Mouse (Mus musculus): Measurements from ENCODE around the gene Pwwp2b. TPM values are rescaled to one million over a fixed set of nuclear protein-coding genes. Genes with fewer than 3 reads are reported as not detected.

The Pwwp2b gene
- total RNA-seq (2021) = 10 to 100 TPM; 10.4 to 10.9 TPM
- long read RNA-seq, experiment 1, full-length matches to known transcripts = 21 of 25 reads
- long read RNA-seq, experiment 1, partial matches to known transcripts = 3 of 25 reads
- long read RNA-seq, experiment 1, other reads (novel, unspliced or antisense) = 1 of 25 reads
- long read RNA-seq, experiment 2, transcript Pwwp2b-202 (3 exons, 2,543 nt) = major isoform, 9 of 15 reads
- long read RNA-seq, experiment 2, partial matches to known transcripts = 1 of 15 reads
- long read RNA-seq, experiment 2, other reads (novel, unspliced or antisense) = 1 of 15 reads

- peak in 1 of 2 experiments; percentile 63 for DNase-seq (ENCODE audit: low spot score in 2 of 2)
Observed at GRCm38 (mm10) chr7:139247881-139248614, at the start of gene Pwwp2b. Gene Pwwp2b (plus strand): TSS chr7:139248482.

GRCm38 (mm10) chr7:139200108-139200507, 48.2 kb upstream of the Pwwp2b start:
- DNase-seq (ENCODE audit: low spot score in 2 of 2) = peak; percentile 72 to 80
- intact Hi-C loops (cut with DNase I) = no loop called here

More at GRCm38 (mm10) chr7:139247881-139248614, at the start of gene Pwwp2b:
- intact Hi-C loops (cut with DNase I) = no loop called here

- intact Hi-C loops (cut with DNase I) = no loop called here
- no peak for DNase-seq (ENCODE audit: low spot score in 2 of 2)
Observed at GRCm38 (mm10) chr7:139201209-139201608, 47.1 kb upstream of the Pwwp2b start.

- intact Hi-C loops (cut with DNase I) = loop anchor here (2.0 kb wide), 1 partner anchor 91 kb away; no protein-coding TSS in a partner anchor
- no peak for DNase-seq (ENCODE audit: low spot score in 2 of 2)
Observed at GRCm38 (mm10) chr7:139208023-139208772, 40.1 kb upstream of the Pwwp2b start.

- DNase-seq (ENCODE audit: low spot score in 2 of 2) = no peak
- intact Hi-C loops (cut with DNase I) = loop anchor here (2.0 kb wide), 1 partner anchor 90 kb away; no protein-coding TSS in a partner anchor
Observed at GRCm38 (mm10) chr7:139208773-139209095, 39.5 kb upstream of the Pwwp2b start.

- DNase-seq (ENCODE audit: low spot score in 2 of 2) = no peak
- intact Hi-C loops (cut with DNase I) = no loop called here
Observed at GRCm38 (mm10) chr7:139211761-139212160, 36.5 kb upstream of the Pwwp2b start.

GRCm38 (mm10) chr7:139212754-139213745, 35.2 kb upstream of the Pwwp2b start, which contains the start of the genes Lrrc27 and Stk32c:
Gene Lrrc27 (plus strand): TSS chr7:139212988.
Gene Stk32c (minus strand): TSS chr7:139213307.
- intact Hi-C loops (cut with DNase I) = no loop called here
- DNase-seq (ENCODE audit: low spot score in 2 of 2) = peak; percentile 98 to 99

- no peak for DNase-seq (ENCODE audit: low spot score in 2 of 2)
- intact Hi-C loops (cut with DNase I) = no loop called here
Observed at GRCm38 (mm10) chr7:139213751-139214150, 34.5 kb upstream of the Pwwp2b start.

- intact Hi-C loops (cut with DNase I) = no loop called here
- no peak for DNase-seq (ENCODE audit: low spot score in 2 of 2)
Observed at GRCm38 (mm10) chr7:139214160-139214559, 34.1 kb upstream of the Pwwp2b start.

- intact Hi-C loops (cut with DNase I) = no loop called here
Observed at GRCm38 (mm10) chr7:139214596-139215340, 33.5 kb upstream of the Pwwp2b start.

GRCm38 (mm10) chr7:139215516-139215915, 32.8 kb upstream of the Pwwp2b start:
- no peak for DNase-seq (ENCODE audit: low spot score in 2 of 2)
- intact Hi-C loops (cut with DNase I) = no loop called here

More at GRCm38 (mm10) chr7:139214596-139215340, 33.5 kb upstream of the Pwwp2b start:
- DNase-seq (ENCODE audit: low spot score in 2 of 2) = no peak

- intact Hi-C loops (cut with DNase I) = no loop called here
- no peak for DNase-seq (ENCODE audit: low spot score in 2 of 2)
Observed at GRCm38 (mm10) chr7:139215946-139216345, 32.3 kb upstream of the Pwwp2b start.

GRCm38 (mm10) chr7:139216464-139216863, 31.8 kb upstream of the Pwwp2b start:
- intact Hi-C loops (cut with DNase I) = no loop called here
- DNase-seq (ENCODE audit: low spot score in 2 of 2) = no peak

- no peak for DNase-seq (ENCODE audit: low spot score in 2 of 2)
Observed at GRCm38 (mm10) chr7:139217046-139217445, 31.2 kb upstream of the Pwwp2b start.

GRCm38 (mm10) chr7:139218641-139219415, 29.5 kb upstream of the Pwwp2b start:
- peak in 1 of 2 experiments; percentile 48 for DNase-seq (ENCODE audit: low spot score in 2 of 2)
- intact Hi-C loops (cut with DNase I) = no loop called here

More at GRCm38 (mm10) chr7:139217046-139217445, 31.2 kb upstream of the Pwwp2b start:
- intact Hi-C loops (cut with DNase I) = no loop called here

GRCm38 (mm10) chr7:139219486-139219885, 28.8 kb upstream of the Pwwp2b start:
- intact Hi-C loops (cut with DNase I) = no loop called here
- no peak for DNase-seq (ENCODE audit: low spot score in 2 of 2)

- intact Hi-C loops (cut with DNase I) = no loop called here
- no peak for DNase-seq (ENCODE audit: low spot score in 2 of 2)
Observed at GRCm38 (mm10) chr7:139220303-139220702, 28.0 kb upstream of the Pwwp2b start.

All from left cerebral cortex, postnatal 14 days (tissue).